Mouse (Mus musculus): ENCODE measurements around the gene Rbm7. TPM values are rescaled to one million over a fixed set of nuclear protein-coding genes. Genes with fewer than 3 reads are reported as not detected.
"Not testable (repeated sequence)": the region's sequence is repeated elsewhere in the genome, so short reads cannot be mapped to it uniquely, and the experiment has no call there.

Rbm7 gene
- polyA plus RNA-seq, 1 experiment from 2014 or later: 110 TPM

- no peak for DNase-seq (ENCODE audit: low spot score)
- H3K27me3 ChIP-seq (replicated peaks; ENCODE audit: control insufficient read depth, insufficient read depth, low read length): no peaks in the 10 kb centered on the region
- H3K9me3 ChIP-seq (ENCODE audit: control insufficient read depth, low read length): no peaks in the 10 kb centered on the region
- no peak overlapping the region for H3K4me2 ChIP-seq
- H3K27ac ChIP-seq (ENCODE audit: low read depth, low read length): no peak overlapping the region
- ATAC-seq (replicated peaks; ENCODE audit: low FRiP score): no peak
- H3K9ac ChIP-seq (ENCODE audit: low read depth, low read length): no peak overlapping the region
- no peak overlapping the region for H3K4me3 ChIP-seq (ENCODE audit: low read depth, low read length)
- whole genome bisulfite sequencing: 86% methylated on average over 4 of the region's 4 CpGs
- H3K4me1 ChIP-seq (replicated peaks; ENCODE audit: control insufficient read depth, insufficient read depth, low read length): no peaks in the 10 kb centered on the region
- H3K36me3 ChIP-seq (ENCODE audit: control insufficient read depth, insufficient read depth, low read length): no peaks in the 10 kb centered on the region
Measured at GRCm38 (mm10) chr9:48526520-48526919, 31.4 kb upstream of the Rbm7 start.

GRCm38 (mm10) chr9:48525566-48525965 lies 30.5 kb upstream of the Rbm7 start:
- Histone ChIP-seq H3K4me1 (replicated peaks; ENCODE audit: control insufficient read depth, insufficient read depth, low read length) (no peaks in the 10 kb centered on the region), H3K36me3 (ENCODE audit: control insufficient read depth, insufficient read depth, low read length) (no peaks in the 10 kb centered on the region), H3K27ac (ENCODE audit: low read depth, low read length) (no peak overlapping the region), H3K4me2 (no peak overlapping the region), H3K27me3 (replicated peaks; ENCODE audit: control insufficient read depth, insufficient read depth, low read length) (no peaks in the 10 kb centered on the region), H3K4me3 (ENCODE audit: low read depth, low read length) (no peak overlapping the region), H3K9ac (ENCODE audit: low read depth, low read length) (no peak overlapping the region), H3K9me3 (ENCODE audit: control insufficient read depth, low read length) (no peaks in the 10 kb centered on the region)
- ATAC-seq (replicated peaks; ENCODE audit: low FRiP score): no peak
- DNase-seq (ENCODE audit: low spot score): no peak
- WGBS: 10% methylated on average over 1 of the region's 1 CpGs

- no CpG with 5 or more reads among the region's 7 CpGs for WGBS
- DNase-seq (ENCODE audit: low spot score); H3K4me3 ChIP-seq (ENCODE audit: low read depth, low read length); H3K4me1 ChIP-seq (replicated peaks; ENCODE audit: control insufficient read depth, insufficient read depth, low read length); ATAC-seq (replicated peaks; ENCODE audit: low FRiP score); H3K9me3 ChIP-seq (ENCODE audit: control insufficient read depth, low read length); H3K9ac ChIP-seq (ENCODE audit: low read depth, low read length); H3K27me3 ChIP-seq (replicated peaks; ENCODE audit: control insufficient read depth, insufficient read depth, low read length); H3K4me2 ChIP-seq; H3K27ac ChIP-seq (ENCODE audit: low read depth, low read length); H3K36me3 ChIP-seq (ENCODE audit: control insufficient read depth, insufficient read depth, low read length): not testable (repeated sequence)
Measured at GRCm38 (mm10) chr9:48520405-48520804, 25.3 kb upstream of the Rbm7 start.

DNA sequence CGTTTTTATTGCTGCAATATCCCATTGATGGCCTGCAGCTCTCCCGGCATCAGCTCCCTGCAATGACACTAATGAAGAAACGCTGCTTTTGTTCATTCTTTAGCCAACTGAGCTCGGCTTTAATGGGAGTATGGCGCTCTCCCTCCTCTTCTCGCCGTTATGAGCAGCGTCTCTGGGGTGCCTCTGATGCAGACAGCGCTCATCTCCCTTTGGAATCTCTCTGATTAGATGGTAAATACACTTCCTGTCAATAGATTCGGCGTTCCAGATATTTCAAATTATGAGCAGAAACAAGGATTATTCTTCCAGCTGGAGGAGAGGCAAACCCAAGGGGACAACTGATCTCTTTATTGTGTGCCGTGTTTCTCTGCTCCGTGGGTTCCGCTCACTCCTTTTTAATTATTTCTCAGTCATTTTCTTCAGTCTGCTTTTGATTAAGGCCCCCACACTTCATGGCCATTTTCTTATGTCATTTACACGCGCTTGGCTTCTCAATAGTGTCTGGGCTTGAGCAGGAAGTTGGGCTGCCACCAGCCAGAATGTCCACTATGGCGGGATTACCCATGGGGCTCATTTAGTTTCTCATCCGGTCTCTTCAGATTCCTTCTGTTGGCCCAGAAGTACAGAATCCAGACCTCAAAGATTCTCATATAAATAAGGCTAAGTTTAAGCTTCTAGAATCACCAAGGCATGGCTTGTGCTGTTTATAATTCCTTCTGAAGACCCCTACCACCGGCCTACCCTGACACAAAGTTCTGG lies 22.5 kb upstream of the Rbm7 start:
- H3K4me3 ChIP-seq (ENCODE audit: low read depth, low read length): no peak overlapping the region
- H3K9me3 ChIP-seq (ENCODE audit: control insufficient read depth, low read length): no peaks in the 10 kb centered on the region
- no peak overlapping the region for H3K4me2 ChIP-seq
- H3K4me1 ChIP-seq (replicated peaks; ENCODE audit: control insufficient read depth, insufficient read depth, low read length): no peaks in the 10 kb centered on the region
- H3K36me3 ChIP-seq (ENCODE audit: control insufficient read depth, insufficient read depth, low read length): no peaks in the 10 kb centered on the region
- WGBS: 76% methylated on average over 19 of the region's 19 CpGs
- peaks cover 2% of the 10 kb centered on the region; the same call in 1 of the 2 replicates for H3K27me3 ChIP-seq (replicated peaks; ENCODE audit: control insufficient read depth, insufficient read depth, low read length)
- DNase-seq (ENCODE audit: low spot score): no peak
- no peak overlapping the region for H3K27ac ChIP-seq (ENCODE audit: low read depth, low read length)
- ATAC-seq (replicated peaks; ENCODE audit: low FRiP score): no peak
- H3K9ac ChIP-seq (ENCODE audit: low read depth, low read length): no peak overlapping the region

DNA sequence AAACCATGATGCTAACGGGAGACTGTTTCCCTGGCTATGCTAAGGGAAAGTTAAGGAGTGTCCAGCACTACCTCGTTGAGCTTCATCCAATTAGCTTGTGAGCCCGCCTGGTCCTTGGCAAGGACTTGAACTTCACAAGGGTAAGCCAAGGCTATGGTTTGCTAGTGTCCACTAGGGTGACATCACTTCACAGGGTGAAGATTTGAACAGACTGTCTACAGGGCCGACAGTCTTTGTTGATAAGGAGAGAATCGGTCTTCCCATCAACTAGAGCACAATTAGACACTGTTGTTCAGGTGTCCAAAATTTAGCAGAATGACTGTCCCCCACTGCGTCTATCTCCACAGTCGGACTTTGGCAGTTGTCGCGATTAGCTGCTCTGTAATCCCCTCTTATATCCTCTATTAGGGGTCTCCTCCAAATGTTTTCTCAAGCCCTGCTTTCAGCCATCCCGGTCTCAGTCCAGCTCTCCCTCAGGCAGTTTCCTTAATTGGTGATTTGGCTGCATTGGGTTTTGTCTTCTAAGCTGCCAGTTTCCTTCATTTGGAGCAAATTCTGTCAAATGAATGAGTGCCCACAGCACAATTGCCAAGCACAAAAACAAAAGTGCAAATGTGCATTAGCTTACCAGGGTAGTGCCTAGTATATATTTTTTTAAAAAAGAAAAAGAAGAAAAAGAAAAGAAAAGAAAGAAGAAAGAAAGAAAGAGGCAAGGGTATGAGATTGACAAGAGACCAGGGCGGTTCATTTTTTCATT lies 21.7 kb upstream of the Rbm7 start:
- DNase-seq (ENCODE audit: low spot score): no peak
- Histone ChIP-seq H3K9ac (ENCODE audit: low read depth, low read length) (no peak overlapping the region), H3K4me1 (replicated peaks; ENCODE audit: control insufficient read depth, insufficient read depth, low read length) (no peaks in the 10 kb centered on the region), H3K9me3 (ENCODE audit: control insufficient read depth, low read length) (no peaks in the 10 kb centered on the region), H3K36me3 (ENCODE audit: control insufficient read depth, insufficient read depth, low read length) (no peaks in the 10 kb centered on the region), H3K27ac (ENCODE audit: low read depth, low read length) (no peak overlapping the region), H3K4me3 (ENCODE audit: low read depth, low read length) (no peak overlapping the region), H3K4me2 (no peak overlapping the region), H3K27me3 (replicated peaks; ENCODE audit: control insufficient read depth, insufficient read depth, low read length) (peaks cover 2% of the 10 kb centered on the region; the same call in 1 of the 2 replicates)
- 85% methylated on average over 11 of the region's 11 CpGs for WGBS
- ATAC-seq (replicated peaks; ENCODE audit: low FRiP score): no peak

DNA sequence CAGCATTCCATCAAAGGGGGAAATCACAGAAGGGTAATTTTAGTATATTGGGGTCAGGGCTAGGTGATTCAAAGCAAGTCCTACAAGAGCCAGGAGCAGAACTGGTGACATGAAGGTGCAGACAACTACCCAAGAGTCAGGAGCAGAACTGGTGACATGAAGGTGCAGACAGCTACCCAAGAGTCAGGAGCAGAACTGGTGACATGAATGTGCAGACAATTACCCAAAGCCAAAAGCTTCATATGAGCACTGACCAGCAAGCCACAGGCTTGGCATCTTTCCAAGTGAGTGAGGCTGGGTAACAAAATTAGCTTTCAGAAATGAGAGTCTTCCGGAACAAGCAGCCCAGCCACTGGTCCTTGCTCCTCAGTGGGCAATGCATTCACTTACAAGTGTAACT lies 20.2 kb upstream of the Rbm7 start:
- ATAC-seq (replicated peaks; ENCODE audit: low FRiP score) (no peak), DNase-seq (ENCODE audit: low spot score) (no peak)
- Histone ChIP-seq H3K27me3 (replicated peaks; ENCODE audit: control insufficient read depth, insufficient read depth, low read length) (peaks cover 2% of the 10 kb centered on the region; the same call in 1 of the 2 replicates), H3K4me3 (ENCODE audit: low read depth, low read length) (no peak overlapping the region), H3K4me1 (replicated peaks; ENCODE audit: control insufficient read depth, insufficient read depth, low read length) (no peaks in the 10 kb centered on the region), H3K36me3 (ENCODE audit: control insufficient read depth, insufficient read depth, low read length) (no peaks in the 10 kb centered on the region), H3K9ac (ENCODE audit: low read depth, low read length) (no peak overlapping the region), H3K27ac (ENCODE audit: low read depth, low read length) (no peak overlapping the region), H3K4me2 (no peak overlapping the region), H3K9me3 (ENCODE audit: control insufficient read depth, low read length) (no peaks in the 10 kb centered on the region)
- 62% methylated on average over 1 of the region's 1 CpGs for WGBS

- Histone ChIP-seq H3K9me3 (ENCODE audit: control insufficient read depth, low read length) (no peaks in the 10 kb centered on the region), H3K27me3 (replicated peaks; ENCODE audit: control insufficient read depth, insufficient read depth, low read length) (no peaks in the 10 kb centered on the region), H3K4me1 (replicated peaks; ENCODE audit: control insufficient read depth, insufficient read depth, low read length) (no peaks in the 10 kb centered on the region), H3K27ac (ENCODE audit: low read depth, low read length) (no peak overlapping the region), H3K4me3 (ENCODE audit: low read depth, low read length) (no peak overlapping the region), H3K4me2 (no peak overlapping the region), H3K9ac (ENCODE audit: low read depth, low read length) (no peak overlapping the region), H3K36me3 (ENCODE audit: control insufficient read depth, insufficient read depth, low read length) (no peaks in the 10 kb centered on the region)
- 73% methylated on average over 5 of the region's 5 CpGs for WGBS
- no peak for DNase-seq (ENCODE audit: low spot score)
- ATAC-seq (replicated peaks; ENCODE audit: low FRiP score): no peak
Measured at GRCm38 (mm10) chr9:48510134-48510533, 15.0 kb upstream of the Rbm7 start.

GRCm38 (mm10) chr9:48504741-48505365 lies 9.8 kb upstream of the Rbm7 start:
- WGBS: 74% methylated on average over 8 of the region's 8 CpGs
- no peaks in the 10 kb centered on the region for H3K27me3 ChIP-seq (replicated peaks; ENCODE audit: control insufficient read depth, insufficient read depth, low read length)

More at GRCm38 (mm10) chr9:48504741-48505365, 9.8 kb upstream of the Rbm7 start:
- ATAC-seq (replicated peaks; ENCODE audit: low FRiP score) (no peak), DNase-seq (ENCODE audit: low spot score) (no peak)
- Histone ChIP-seq H3K4me3 (ENCODE audit: low read depth, low read length) (no peak overlapping the region), H3K9ac (ENCODE audit: low read depth, low read length) (no peak overlapping the region), H3K27ac (ENCODE audit: low read depth, low read length) (no peak overlapping the region), H3K9me3 (ENCODE audit: control insufficient read depth, low read length) (no peaks in the 10 kb centered on the region), H3K4me2 (no peak overlapping the region), H3K4me1 (replicated peaks; ENCODE audit: control insufficient read depth, insufficient read depth, low read length) (no peaks in the 10 kb centered on the region), H3K36me3 (ENCODE audit: control insufficient read depth, insufficient read depth, low read length) (no peaks in the 10 kb centered on the region)

Data from liver, embryonic 11.5 days (tissue).